Mouse (Mus musculus) embryonic facial prominence, embryonic 11.5 days (tissue): ENCODE measurements around the gene Efnb3. TPM values are rescaled to one million over a fixed set of nuclear protein-coding genes. Genes with fewer than 3 reads are reported as not detected.
"Not testable (repeated sequence)": the region's sequence is repeated elsewhere in the genome, so short reads cannot be mapped to it uniquely, and the experiment has no call there.

ENCODE experiments used
- ATAC-seq: fragments of 200-750 bp; cut with Nextera tagmentation; replicated peaks from 2 replicates; pipeline ENCODE4 v1.8.0; 2017; ENCODE audit warnings: low read depth; ENCODE audit not compliant: insufficient number of reproducible peaks, low FRiP score, low TSS enrichment
- DNase-seq: peaks from one replicate; pipeline ENCODE4 v3.0.0-alpha.2; 2015; ENCODE audit warnings: low spot score
- H3K27ac ChIP-seq: fragments of 300-500 bp; sonication (generic); replicated peaks from 2 replicates; pipeline ENCODE4 v1.5.1; 2014; ENCODE audit warnings: mild to moderate bottlenecking, low read depth, low read length, control low read depth
- H3K27me3 ChIP-seq: fragments of 300-500 bp; sonication (generic); 2 replicates; pipeline ENCODE4 v1.6.1; 2014; ENCODE audit warnings: mild to moderate bottlenecking, low read length, moderate library complexity, mixed read lengths; ENCODE audit not compliant: control insufficient read depth, insufficient read depth
- H3K36me3 ChIP-seq: fragments of 300-500 bp; sonication (generic); replicated peaks from 2 replicates; pipeline ENCODE4 v1.6.1; 2014; ENCODE audit warnings: low read depth, mild to moderate bottlenecking, low read length, moderate library complexity, mixed read lengths; ENCODE audit not compliant: control insufficient read depth, insufficient read depth
- H3K4me1 ChIP-seq: fragments of 300-500 bp; sonication (generic); 2 replicates; pipeline ENCODE4 v1.6.1; 2014; ENCODE audit warnings: low read length, mixed read lengths; ENCODE audit not compliant: control insufficient read depth, insufficient read depth
- H3K4me2 ChIP-seq: fragments of 300-500 bp; sonication (generic); 2 replicates; pipeline ENCODE4 v1.6.1; 2014; ENCODE audit warnings: low read depth, mild to moderate bottlenecking, control low read depth, low read length, moderate library complexity
- H3K4me3 ChIP-seq: fragments of 300-500 bp; sonication (generic); 2 replicates; pipeline ENCODE4 v1.5.1; 2014; ENCODE audit warnings: low read depth, low read length, control low read depth
- H3K9ac ChIP-seq: fragments of 300-500 bp; sonication (generic); replicated peaks from 2 replicates; pipeline ENCODE4 v1.6.1; 2014; ENCODE audit warnings: mild to moderate bottlenecking, control low read depth, low read length
- H3K9me3 ChIP-seq: fragments of 300-500 bp; sonication (generic); replicated peaks from 2 replicates; pipeline ENCODE4 v1.6.1; 2016; ENCODE audit warnings: mild to moderate bottlenecking, low read length, inconsistent platforms, mixed read lengths; ENCODE audit not compliant: control insufficient read depth
- WGBS: fragments of 180-500 bp; shearing (Covaris S2); extraction: QIAGEN DNeasy Blood & Tissue Kit; methylation state at CpG from one replicate; pipeline ENCODE4 v1.1.7; 2014; 5-methylcytosine and 5-hydroxymethylcytosine counted together
- polyA plus RNA-seq: library from polyadenylated mRNA; unstranded; fragments of >200 nt; fragmentation: Nextera tagmentation; extraction: Ambion mirVana; gene quantifications from 2 replicates; pipeline ENCODE4 v1.2.1, GENCODE M21; 2014

Efnb3 gene
- polyA plus RNA-seq, 1 experiment from 2014 or later: 11.3 TPM

DNA sequence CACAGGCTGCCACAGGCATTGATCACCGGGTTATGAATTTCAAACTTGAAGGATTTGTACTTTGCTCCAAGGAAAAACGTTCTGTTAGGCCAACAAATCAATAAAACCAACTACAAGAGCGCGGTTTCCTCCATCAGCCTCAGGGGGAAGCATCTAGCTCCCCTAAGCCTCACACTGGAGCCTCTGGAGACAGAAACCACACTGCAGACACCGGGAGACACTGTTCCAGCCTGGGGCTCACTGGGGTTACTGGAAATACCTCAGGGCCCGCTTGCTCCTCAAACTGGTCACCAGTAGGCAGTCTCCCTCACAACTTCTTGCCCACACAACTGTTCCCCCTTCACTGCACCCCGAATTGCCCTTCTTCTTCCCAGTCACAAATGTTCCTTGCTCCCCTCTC, 14.0 kb downstream of the Efnb3 start:
- no peaks in the 10 kb centered on the region for H3K9me3 ChIP-seq
- 10% methylated on average over 7 of the region's 7 CpGs for WGBS
- H3K36me3 ChIP-seq: no peaks in the 10 kb centered on the region
- H3K9ac ChIP-seq: peak overlapping the region; percentile 77
- H3K4me1 ChIP-seq: no peaks in the 10 kb centered on the region; the same call in 1 of the 2 replicates
- H3K4me3 ChIP-seq: peak overlapping the region; percentile 41
- H3K27ac ChIP-seq: peak overlapping the region; percentile 72
- no peak for DNase-seq
- H3K27me3 ChIP-seq: no peaks in the 10 kb centered on the region
- ATAC-seq: no peak
- peak overlapping the region; percentile 88 for H3K4me2 ChIP-seq

DNA sequence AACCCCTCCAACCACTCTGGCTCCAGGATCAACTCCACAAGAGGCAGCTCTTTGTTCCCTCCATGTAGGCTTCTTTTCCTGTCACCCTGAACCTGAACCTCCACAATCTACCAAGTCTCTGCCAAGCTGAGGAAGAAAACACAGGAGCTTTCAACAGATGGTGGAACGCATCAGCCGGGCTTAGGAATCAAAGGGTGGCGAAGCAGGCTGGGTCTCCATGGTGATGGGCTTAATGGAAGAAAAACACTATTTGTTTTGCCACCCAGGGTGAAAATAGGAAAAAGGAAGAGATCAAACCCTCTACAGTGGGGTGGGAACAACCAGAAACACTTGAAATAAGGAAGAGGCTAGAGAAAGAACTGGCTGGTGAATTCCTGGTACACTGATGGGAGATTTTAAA, 16.4 kb downstream of the Efnb3 start:
- no peaks in the 10 kb centered on the region for H3K36me3 ChIP-seq
- H3K4me2 ChIP-seq: no peak overlapping the region
- H3K27ac ChIP-seq: no peak overlapping the region
- no peaks in the 10 kb centered on the region for H3K9me3 ChIP-seq
- DNase-seq (no peak), ATAC-seq (no peak)
- WGBS: 36% methylated on average over 3 of the region's 3 CpGs
- H3K9ac ChIP-seq: no peak overlapping the region
- no peak overlapping the region for H3K4me3 ChIP-seq
- H3K27me3 ChIP-seq: no peaks in the 10 kb centered on the region
- no peaks in the 10 kb centered on the region; the same call in 1 of the 2 replicates for H3K4me1 ChIP-seq

DNA sequence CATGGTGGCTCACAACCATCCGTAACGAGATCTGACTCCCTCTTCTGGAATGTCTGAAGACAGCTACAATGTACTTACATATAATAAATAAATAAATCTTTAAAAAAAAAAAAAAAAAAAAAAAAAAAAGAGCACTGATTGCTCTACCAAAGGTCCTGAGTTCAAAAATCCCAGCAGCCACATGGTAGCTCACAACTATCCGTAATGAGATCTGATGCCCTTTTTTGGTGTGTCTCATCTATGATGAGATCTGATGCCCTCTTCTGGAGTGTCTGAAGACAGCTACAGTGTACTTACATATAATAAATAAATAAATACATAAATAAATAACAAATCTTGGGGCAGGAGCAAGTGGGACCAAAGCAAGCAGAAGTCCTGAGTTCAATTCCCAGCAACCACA, 18.3 kb downstream of the Efnb3 start:
- not testable (repeated sequence) for H3K27ac ChIP-seq, H3K4me1 ChIP-seq, H3K27me3 ChIP-seq, H3K4me2 ChIP-seq, H3K9ac ChIP-seq, DNase-seq, H3K9me3 ChIP-seq, ATAC-seq, H3K4me3 ChIP-seq, H3K36me3 ChIP-seq
- 76% methylated on average over 1 of the region's 3 CpGs for WGBS

DNA sequence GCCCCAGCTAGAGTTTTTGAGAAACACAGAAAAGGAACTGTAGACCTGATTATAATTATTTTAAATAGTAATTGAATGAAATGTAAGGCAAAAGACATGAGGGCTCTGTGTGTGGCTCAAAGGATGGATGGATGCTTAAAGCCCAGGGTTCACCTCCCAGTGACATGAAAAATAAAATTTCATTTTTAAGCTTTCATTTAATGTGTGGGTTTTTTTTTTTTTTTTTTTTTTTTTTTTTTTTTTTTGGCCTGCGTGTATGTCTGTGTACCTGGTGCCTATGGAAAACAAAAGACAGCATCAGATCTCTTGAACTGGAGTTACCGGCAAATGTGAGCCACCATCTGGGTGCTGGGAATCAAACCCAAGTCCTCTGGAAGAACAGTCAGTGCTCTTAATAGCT, 19.3 kb downstream of the Efnb3 start:
- Histone ChIP-seq H3K4me1 (no peaks in the 10 kb centered on the region), H3K4me3 (no peak overlapping the region), H3K36me3 (no peaks in the 10 kb centered on the region), H3K27me3 (no peaks in the 10 kb centered on the region), H3K27ac (no peak overlapping the region), H3K9me3 (no peaks in the 10 kb centered on the region), H3K4me2 (no peak overlapping the region), H3K9ac (no peak overlapping the region)
- no peak for DNase-seq
- 92% methylated on average over 2 of the region's 2 CpGs for WGBS
- no peak for ATAC-seq

DNA sequence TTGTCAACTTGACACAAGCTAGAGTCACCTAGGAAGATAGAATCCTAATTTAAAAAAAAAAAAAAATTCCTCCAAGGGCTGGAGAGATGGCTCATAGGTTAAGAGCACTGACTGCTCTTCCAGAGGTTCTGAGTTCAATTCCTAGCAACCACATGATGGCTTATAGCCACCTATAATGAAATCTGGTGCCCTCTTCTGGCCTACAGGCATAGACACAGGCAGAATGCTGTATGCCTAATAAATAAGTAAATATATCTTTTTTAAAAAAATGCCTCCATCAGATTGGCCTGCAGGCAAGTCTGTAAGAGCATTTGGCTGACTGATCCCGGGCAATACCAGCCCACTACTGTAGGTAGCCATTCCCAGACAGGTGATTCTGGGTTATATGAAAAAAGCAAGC, 25.0 kb downstream of the Efnb3 start:
- Histone ChIP-seq H3K27ac (no peak overlapping the region), H3K9ac (no peak overlapping the region), H3K4me2 (no peak overlapping the region), H3K9me3 (no peaks in the 10 kb centered on the region), H3K27me3 (no peaks in the 10 kb centered on the region), H3K4me3 (no peak overlapping the region), H3K4me1 (no peaks in the 10 kb centered on the region), H3K36me3 (no peaks in the 10 kb centered on the region)
- no peak for ATAC-seq
- WGBS: 83% methylated on average over 1 of the region's 1 CpGs
- no peak for DNase-seq

DNA sequence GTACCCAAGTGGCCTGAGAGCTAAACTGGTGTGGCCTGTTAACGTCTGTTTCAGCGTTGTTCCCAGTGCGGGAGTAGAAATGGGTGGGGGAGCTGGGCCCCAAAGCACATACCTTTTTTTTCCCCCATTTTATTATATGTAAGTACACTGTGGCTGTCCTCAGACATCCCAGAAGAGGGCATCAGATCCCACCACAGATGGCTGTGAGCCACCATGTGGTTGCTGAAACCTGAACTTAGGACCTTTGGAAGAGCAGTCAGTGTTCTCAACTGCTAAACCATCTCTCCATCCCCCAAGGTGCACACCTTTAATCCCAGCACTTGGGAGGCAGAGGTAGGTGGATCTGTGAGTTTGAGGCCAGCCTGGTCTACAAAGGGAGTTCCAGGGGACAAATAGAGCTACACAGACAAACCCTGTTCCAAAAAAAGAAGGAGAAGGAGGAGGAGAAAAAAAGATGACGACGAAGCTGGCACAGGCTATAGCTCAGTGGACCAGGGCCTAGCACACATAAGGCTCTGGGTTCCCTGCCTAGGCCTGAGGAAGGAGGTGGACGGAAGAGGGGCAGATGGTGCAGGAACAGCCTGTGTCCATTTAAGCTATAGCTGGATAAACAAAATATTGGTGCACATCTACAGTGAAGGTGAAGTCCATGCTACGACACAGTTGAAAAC, 27.4 kb downstream of the Efnb3 start:
- Histone ChIP-seq H3K9me3 (no peaks in the 10 kb centered on the region), H3K4me1 (no peaks in the 10 kb centered on the region), H3K27me3 (no peaks in the 10 kb centered on the region), H3K27ac (no peak overlapping the region), H3K4me3 (no peak overlapping the region), H3K4me2 (no peak overlapping the region), H3K9ac (no peak overlapping the region), H3K36me3 (no peaks in the 10 kb centered on the region)
- DNase-seq: no peak
- WGBS: 86% methylated on average over 7 of the region's 7 CpGs
- ATAC-seq: no peak

DNA sequence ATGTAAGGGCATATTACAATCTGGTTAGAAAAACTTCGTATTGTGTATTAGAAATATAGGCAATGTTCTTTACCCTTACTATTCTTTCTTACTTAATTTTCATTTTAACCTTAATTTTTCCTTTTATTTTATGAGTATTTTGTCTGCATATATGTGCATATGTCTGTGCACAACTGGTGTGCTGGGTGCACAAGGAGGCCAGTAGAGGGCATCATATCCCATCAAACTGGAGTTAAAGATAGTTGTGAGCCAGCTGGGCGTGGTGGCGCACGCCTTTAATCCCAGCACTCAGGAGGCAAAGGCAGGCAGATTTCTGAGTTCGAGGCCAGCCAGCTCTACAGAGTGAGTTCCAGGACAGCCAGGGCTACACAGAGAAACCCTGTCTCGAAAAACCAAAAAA, 29.2 kb downstream of the Efnb3 start:
- not testable (repeated sequence) for H3K27me3 ChIP-seq, H3K27ac ChIP-seq, ATAC-seq, DNase-seq, H3K4me1 ChIP-seq, H3K9ac ChIP-seq, H3K9me3 ChIP-seq, H3K4me2 ChIP-seq, H3K4me3 ChIP-seq, H3K36me3 ChIP-seq
- WGBS: 89% methylated on average over 6 of the region's 6 CpGs

DNA sequence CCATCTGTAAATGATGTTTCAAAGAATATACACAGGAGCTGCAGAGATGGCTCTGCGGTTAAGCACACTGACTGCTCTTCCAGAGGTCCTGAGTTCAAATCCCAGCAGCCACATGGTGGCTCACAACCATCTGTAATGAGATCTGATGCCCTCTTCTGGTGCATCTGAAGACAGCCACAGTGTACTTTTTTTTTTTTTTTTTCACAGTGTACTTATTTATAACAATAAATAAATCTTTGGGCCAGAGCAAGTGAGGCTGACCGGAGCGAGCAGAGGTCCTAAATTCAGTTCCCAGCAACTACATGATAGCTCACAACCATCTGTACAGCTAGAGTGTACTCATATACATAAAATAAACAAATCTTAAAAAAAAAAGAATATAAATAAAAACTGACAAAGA, 29.7 kb downstream of the Efnb3 start:
- DNase-seq, ATAC-seq, H3K4me3 ChIP-seq, H3K36me3 ChIP-seq, H3K9ac ChIP-seq, H3K9me3 ChIP-seq, H3K4me1 ChIP-seq, H3K27ac ChIP-seq, H3K4me2 ChIP-seq, H3K27me3 ChIP-seq: not testable (repeated sequence)
- 93% methylated on average over 3 of the region's 3 CpGs for WGBS
